Mouse (Mus musculus) cerebellum, postnatal 36 days (tissue): ENCODE results near the gene Drp2.

Experiments
- DNase-seq, 2 experiments: peaks; one replicate each; pipeline ENCODE4 v3.0.0; 2021 to 2022; ENCODE audit warnings: mixed read lengths in 2 of 2

Drp2 gene

DNA sequence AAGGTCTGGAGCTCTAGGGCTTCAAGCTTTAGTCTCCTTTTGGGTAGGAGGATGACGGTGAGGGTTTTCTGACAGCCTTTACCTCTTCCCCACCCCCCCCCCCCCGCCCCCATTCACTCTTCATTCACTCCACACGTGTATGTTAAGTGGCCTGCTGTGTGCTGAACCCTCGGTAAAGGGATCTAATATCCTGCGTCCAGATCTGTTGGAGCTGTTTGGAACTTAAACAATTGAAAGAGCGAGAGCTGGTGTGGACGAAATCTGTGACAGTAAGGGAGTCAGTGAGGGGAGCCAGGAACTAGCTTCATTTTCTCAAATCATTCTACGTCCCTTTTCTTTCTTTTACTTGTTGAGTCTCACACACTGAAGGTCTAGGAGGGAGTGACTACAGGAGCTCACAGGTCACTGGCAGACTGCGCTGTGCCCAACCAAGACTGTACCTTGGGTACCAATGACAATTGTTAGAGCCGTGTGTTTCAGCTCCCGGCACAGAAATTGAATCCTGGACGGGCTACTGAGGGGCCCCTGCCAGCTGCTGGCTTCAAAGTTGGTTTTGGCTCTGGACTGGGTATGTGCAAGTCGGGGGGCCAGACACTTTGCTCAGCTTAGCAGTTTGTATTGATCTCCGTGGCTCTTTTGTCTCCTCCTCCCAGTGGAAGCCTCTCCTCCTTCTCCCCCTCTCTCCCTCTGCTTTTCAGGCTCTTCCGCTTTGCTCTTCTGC, at the start of gene Drp2:
Drp2 (plus strand) TSS at position 689 of the 721 bp plus-strand sequence.
- DNase-seq: peak in 1 of 2 experiments; percentile 11

DNA sequence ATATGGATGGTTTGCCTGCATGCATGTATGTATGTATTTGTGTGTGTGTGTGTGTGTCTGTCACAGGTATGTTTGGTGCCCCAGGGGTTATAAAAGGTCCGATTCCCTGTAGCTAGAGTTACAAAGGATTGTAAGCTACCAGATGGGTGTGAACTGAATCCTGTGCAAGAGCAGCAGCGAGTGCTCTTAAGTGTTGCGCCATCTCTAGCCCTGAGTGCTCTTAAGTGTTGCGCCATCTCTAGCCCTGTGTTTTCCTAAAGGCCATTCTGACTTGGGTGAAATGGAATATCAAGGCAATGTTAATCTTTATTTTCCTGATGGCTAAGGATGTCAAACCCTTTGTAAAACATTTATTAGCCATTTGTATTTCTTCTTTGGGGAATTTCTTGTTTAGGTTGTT, 45.0 kb upstream of the Drp2 start:
- DNase-seq: no peak

DNA sequence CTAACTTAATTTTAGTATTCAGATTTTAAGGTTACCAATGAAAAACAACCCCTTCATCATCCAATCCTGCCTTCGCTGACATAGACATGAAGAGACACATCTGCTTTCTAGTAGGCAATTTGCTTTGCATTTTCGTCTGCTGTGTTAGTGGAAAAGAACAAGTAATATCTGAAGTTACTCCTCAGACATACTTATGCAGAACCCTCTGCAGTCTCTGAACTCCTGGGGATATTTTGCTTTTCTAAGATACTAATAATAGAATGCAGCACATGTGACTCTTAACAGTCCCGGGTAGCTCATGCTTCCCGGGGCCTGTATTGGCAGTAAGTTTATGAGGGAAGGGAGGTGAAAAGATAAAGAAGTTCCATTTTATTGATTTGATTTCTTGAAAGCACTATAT, 42.2 kb upstream of the Drp2 start:
- DNase-seq: no peak

DNA sequence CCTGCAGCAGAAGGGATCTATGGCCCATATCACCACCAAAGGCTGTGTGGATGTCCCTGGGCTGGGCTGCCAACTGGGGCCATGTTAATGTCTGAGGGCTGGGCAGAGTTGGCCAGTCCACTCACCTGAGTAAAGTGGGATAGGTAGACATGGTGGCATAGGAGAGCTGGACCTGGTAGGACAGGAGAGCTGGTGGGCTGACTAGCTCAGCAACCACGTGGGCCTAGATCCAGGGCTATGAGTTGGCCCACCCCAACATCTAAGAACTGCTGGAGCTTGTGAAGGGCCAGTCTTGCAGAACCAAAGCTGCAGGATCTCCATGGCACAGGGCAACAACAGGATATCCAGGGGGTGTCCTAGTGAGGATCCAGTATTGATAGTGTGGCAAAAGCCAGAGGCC, 38.9 kb upstream of the Drp2 start:
- DNase-seq: no peak

DNA sequence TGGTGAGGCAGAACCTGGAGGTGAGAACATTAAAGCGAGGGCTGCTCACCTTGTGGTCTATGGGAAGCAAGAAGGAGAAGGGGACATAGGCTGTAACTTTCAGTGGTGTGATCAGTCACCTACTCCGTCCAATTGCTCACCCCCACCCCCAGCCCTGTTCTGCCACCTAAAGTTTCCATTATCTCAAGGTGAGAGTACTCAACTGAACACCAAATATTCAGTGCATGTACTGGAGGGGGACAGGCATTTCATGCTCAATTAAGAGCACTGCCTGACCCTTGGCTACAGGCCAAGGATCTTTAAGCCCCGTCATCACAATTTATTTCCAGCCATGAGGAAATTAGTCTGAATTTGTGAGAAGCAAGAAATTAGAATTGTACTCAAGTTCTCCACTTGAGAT, 37.8 kb upstream of the Drp2 start:
- DNase-seq: no peak

DNA sequence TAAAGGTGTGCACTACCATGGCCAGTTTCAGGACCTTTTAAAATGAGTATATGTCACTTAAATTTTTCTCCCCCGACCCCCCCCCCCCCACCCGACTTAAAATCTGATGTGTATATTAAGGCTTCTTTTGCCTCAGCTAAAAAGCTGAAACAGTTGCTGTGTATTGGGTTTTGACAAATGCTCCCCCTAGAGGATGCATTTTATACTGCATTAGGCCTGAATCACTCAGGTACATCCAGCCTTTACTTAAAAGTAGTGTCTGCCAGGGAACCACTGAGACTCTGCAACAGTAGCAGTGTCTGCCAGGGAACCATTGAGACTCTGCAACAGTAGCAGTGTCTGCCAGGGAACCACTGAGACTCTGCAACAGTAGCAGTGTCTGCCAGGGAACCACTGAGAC, 33.1 kb upstream of the Drp2 start:
- no peak for DNase-seq

DNA sequence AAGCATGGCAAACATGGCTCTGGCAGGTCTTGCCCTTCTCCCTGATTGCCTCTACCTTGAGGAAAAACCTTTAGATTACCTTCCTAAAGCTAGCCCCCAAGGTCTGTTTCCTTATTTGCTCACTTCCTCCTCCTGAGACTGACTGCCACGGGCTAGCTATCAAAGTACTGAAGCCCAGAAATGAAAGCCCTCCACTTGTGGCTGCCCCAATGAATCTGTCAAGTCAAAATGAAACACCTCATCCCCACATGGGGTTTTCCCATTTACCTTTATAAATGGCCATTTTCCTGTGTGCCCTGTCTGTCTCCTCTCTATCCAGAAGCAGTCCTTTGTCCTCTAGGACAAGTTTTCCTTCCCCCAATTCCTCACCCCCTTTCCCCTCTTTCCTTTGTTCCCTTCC, 30.2 kb upstream of the Drp2 start:
- DNase-seq: no peak

DNA sequence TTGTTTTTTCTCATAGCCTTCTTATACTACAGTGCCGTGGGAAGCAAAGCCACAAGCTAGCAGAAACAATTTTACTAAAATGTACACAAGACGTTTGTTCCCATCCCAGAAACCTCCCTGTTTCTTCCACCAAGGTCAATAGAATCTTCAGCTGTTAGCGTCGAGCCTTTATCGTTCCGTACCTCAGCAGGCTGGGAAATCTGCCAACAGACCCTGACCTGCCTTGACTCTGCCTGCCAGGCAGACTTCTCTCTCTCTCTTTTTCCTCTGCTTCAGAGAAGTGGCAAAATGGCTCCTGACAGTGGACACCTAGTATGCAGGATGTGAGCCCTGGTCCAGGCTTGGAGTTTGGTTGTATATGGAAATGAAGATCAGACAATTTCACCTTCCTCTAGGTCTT, 19.5 kb upstream of the Drp2 start:
- DNase-seq: no peak

DNA sequence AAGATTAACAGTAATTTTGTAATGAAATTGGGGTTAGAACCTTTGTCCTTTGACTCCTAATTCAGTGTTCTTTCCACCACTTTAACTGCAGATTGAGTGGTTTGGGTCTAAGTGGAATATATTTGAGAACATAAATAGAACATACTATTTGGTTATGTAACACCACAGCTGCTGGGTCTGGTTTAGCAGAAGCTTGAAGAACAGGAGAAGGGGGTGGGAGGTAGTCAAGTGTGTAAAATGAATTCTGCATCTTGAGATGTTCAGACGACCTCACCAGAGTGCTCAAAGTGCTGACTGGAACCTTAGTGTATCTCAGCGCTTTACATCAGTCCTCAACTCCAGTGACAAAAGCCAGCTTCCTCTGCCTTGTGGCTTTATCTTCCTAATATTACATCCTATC, 5.4 kb upstream of the Drp2 start:
- DNase-seq: no peak

DNA sequence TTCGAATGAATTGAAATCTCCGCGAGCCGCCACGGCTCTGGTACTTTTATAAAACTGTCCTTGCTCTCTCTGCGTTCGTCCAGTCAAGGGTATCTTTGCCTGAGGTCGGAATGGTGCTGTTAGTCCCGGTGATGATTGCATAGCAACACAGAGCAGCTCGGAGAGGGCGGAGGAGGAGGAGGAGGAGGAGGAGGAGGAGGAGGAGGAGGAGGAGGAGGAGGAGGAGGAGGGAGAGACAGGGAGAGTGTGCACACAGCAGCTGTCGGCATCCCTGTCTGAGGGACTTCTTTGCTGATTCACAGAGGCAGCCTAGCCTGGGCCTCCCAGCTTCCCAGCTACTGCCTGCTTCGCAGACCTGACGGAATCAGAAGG, 219 bp downstream of the Drp2 start:
- DNase-seq: peak; percentile 8 to 9

DNA sequence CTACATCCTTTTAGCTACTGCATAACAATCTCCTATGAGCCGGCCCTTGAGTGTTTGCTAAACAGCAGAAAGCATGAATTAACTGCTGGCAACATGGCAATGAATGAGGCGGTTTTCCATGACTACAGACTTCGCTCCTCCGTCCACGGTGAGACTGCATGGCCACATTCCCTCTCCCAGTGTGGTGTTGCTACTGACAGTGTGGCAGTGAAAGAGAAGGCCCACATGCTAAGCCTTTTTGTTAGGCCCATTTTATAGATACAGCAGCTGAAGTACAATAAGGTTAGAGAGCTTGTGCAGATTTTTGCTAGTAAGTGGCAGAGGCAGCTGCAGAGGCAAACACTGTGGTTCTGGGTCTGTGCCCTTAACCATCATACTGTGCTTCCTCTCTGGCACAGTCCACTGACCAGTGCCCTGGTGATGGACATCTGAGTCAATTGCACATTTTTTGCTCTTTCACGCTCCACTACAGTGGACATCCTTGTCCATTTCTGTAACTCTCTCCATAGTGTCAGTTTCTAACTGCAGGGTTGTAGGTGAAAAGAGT, 5.1 kb downstream of the Drp2 start:
- DNase-seq: no peak

DNA sequence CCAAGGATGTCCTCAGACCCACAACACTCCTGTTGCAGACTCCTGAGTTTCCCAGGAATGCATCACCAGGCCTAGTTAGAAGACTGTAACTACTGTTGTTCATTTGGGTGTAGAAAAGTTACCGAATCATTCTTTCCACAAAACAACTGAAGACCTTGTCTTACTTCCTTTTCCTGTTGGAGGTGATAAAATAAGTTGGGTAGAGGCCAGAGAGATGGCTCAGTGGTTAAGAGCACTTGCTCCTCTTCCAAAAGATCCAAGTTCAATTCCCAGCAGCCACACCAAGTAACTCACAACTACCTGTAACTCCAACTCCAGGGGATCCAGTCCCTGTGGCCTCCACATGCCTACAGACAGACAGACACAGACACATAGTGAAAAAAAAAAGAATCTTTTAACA, 7.7 kb downstream of the Drp2 start:
- DNase-seq: no peak

DNA sequence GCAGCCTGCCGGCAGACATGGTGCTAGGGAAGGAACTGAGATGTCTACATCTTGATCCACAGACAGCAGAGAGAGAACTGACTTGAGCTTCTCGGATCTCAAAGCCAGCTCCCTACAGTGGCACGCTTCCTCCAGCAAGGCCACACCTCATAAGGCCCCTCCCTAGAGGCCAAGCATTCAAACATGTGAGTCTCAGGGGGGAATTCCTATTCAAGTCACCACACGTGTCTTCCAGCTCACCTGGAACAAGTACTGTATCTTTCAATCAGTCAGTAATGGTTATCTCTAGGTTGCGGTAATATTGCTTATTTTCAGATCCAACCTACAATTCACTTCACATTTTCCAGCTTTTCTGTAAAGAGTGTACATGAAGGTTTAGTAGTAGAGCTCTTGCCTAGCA, 15.7 kb downstream of the Drp2 start:
- no peak for DNase-seq

DNA sequence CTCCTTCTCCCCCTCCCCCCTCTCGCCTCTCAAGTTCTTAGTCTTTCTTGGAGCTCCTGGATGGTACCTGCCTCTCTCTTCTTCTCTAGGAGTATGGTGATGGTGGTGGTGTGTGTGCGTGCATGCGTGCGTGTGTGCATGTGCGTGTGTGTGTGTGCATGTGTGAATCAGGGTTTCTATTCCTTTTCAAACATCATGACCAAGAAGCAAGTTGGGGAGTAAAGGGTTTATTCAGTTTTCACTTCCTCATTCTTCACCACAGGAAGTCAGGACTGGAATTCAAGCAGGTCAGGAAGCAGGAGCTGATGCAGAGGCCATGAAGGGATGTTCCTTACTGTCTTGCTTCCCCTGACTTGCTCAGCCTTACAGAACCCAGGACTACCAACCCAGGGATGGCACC, 19.9 kb downstream of the Drp2 start:
- no peak for DNase-seq

DNA sequence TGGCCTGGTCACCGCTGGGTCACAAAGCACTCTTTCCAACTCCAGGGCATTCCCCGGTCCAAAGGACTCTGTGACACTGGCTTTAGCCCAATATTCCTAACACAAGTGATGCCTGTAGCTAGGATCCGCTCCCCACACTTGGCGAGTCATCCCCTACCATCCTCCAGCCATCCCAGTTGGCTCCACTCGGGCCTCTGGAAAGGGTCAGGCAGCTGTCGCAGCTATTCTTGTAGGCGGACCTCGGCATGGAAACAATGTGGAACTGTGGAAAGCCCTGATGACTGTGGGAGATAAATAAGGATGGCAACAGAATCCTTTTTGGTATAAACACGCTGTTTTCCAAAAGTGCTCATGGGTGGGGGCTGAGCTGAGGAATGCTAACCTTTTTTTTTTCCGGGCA, 21.4 kb downstream of the Drp2 start:
- DNase-seq: no peak

DNA sequence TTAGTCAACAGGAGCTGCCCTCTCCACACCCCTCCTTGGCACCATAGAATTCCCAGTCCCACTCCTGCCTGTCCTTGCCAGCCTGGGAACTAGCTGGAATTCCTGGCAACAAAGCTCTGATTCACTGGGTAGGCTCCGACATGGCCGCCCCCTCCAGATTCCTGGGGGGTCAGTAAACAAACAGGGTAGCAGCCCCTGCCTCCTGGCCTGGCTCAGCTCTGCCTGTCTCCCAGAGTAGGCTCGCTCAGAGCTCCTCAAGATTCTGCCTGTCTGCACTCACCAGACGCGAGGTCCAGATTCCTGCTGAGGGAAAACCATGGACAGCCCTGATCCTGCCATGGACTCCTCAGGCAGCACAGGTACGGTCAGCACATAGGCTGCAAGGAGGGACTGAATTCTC, 22.5 kb downstream of the Drp2 start:
- no peak for DNase-seq

DNA sequence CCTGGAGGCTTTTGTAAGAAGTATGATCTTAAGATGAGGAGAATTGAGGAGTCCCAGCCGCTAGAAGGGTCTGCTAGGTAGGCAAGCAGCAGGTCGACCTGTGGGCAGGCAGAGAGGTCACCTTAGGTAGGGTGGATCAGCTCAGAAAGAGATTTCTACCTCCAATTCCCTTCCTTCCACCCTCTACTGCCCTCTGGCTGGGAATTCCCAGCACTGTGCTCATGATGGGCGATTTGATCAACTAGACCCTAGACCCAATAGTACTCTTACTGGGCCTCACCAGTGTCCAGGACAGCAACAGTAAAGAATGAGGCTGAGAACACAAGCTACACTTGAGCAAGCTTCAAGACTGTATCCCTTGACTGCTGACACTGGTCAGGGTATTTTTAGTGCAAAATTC, 23.0 kb downstream of the Drp2 start:
- DNase-seq: no peak

DNA sequence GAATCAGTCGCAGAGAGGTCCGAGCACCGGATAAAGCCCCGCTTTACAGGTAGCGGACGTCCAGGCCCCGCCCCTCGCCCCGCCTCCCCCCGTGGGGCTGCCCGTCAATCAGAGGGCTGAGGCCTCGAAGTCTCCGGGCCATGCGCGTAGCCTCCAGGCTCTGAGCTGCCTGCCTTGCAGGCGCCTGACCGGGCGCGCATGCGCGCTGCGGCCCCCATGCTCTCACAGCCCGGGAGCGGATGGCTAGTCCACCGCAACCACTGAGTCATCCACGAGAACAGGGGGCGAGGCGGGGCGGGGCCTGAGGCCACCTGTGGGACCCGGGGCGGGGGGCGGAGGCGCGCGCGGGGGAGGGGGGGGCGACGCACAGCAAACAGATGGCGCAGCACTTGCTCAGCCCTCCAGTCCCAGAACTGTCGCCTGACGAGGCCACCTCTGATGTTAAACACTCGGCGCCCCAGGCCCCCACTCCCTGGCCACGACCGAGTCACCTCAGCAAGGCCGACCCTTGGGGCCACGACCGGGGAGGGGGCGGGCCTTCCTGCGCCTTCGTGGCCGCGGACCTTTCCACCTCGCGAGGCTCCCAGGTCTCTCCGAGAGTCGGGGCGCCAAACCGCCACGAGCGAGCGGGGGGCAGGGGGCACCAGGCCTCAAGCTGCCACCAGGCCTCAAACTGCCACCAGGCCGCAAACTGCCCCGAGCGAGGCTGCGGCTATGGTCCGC, 70.8 kb downstream of the Drp2 start:
- DNase-seq: no peak

DNA sequence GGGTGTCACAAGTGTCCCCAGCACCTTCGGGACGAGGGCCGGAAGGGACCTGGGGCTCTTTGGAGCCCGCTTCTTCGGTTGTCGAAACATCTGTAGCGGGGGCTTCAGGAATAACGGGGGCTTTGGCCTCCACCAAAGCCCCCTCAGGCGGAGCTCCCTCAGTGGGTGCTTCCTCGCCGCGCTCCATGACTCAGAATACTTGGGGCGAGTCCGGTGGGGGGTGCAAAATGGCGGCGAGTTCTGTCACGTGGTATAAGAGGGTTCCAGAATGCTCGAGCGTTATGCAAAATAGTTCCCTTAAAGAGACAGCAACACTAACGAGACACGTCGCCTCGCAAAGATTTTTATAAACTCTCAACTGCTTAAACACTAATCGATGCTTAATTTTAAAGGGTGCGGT, 71.9 kb downstream of the Drp2 start, which contains the start of gene Taf7l:
Taf7l (minus strand) TSS at position 201 of the 400 bp plus-strand sequence.
- no peak for DNase-seq

DNA sequence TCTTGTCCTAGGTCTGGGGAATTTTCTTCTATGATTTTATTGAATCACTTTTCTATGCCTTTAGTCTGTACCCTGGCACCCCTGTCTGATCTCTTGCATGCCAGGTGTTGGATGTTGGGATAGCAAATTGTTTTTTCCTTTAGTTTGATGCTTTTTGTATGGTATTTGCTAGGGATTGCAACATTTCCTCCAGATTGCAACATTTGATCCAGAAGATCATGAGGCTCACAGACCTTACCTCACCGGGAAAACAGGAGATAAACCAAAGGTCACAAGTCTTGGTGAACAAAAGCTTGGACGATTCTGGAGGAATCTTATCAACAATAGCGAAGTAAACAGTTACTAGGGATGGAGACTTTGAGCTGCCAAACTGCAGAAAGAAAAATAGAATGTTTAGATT, 77.4 kb downstream of the Drp2 start:
- no peak for DNase-seq

DNA sequence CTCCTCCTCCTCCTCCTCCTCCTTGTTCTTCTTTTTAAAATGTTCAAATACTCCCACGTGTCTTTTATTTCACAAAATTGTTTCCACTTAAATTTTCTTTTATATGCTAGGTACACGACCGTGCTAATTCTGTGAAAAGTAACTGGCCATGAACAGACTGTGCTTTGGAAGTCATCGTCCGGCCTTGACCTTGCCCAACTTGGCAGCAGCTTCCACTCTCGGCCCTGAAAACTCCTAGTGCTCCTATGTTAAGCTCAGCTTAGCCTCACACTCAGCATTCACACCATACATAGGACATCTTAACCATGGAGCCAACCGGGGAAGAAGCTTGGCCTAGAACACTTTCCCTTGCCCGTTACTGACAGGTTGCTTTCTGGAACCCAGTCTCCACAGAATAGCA, 96.3 kb downstream of the Drp2 start:
- DNase-seq: no peak
